Mouse (Mus musculus) neural tube, postnatal 0 days (tissue): ENCODE results near the gene Crybg2. TPM values are rescaled to one million over a fixed set of nuclear protein-coding genes. Genes with fewer than 3 reads are reported as not detected.

Experiments used
- polyA plus RNA-seq: library from polyadenylated mRNA; unstranded; fragments of >200 nt; fragmentation: Nextera tagmentation; extraction: Ambion mirVana; gene quantifications from 2 replicates; pipeline ENCODE4 v1.2.1, GENCODE M21; 2015

Gene Crybg2
- 6.2 and 7.4 TPM in 2 replicates for polyA plus RNA-seq

GRCm38 (mm10) chr4:134060135-134060865, at the start of gene Crybg2:
Crybg2 (plus strand) TSS chr4:134060815.

GRCm38 (mm10) chr4:134018779-134019145, 41.9 kb upstream of the Crybg2 start, which contains the start of gene Lin28a:
Lin28a (minus strand) TSS chr4:134018841.

GRCm38 (mm10) chr4:134053538-134053937, 7.1 kb upstream of the Crybg2 start, which contains the start of gene Zfp683:
Zfp683 (plus strand) TSS chr4:134053838.

GRCm38 (mm10) chr4:134094923-134095547, 34.4 kb downstream of the Crybg2 start, which contains the start of gene Cd52:
Cd52 (minus strand) TSS chr4:134095082.

GRCm38 (mm10) chr4:134101979-134102741, 41.5 kb downstream of the Crybg2 start, which contains the start of gene Ubxn11:
Ubxn11 (plus strand) TSS chr4:134102570.

GRCm38 (mm10) chr4:134128221-134128982, 67.8 kb downstream of the Crybg2 start, which contains the start of gene Sh3bgrl3:
Sh3bgrl3 (minus strand) TSS chr4:134128789.

Other genes with a start within 250 kb of the Crybg2 start
- gene Rps6ka1, start 173.0 kb upstream of the Crybg2 start, polyA plus RNA-seq = 21.4 and 23.9 TPM in 2 replicates
- 710 and 721 TPM in 2 replicates for gene Hmgn2, start 92.2 kb upstream of the Crybg2 start, polyA plus RNA-seq
- 37.3 and 44.2 TPM in 2 replicates for gene Dhdds, start 59.9 kb upstream of the Crybg2 start, polyA plus RNA-seq
- gene Lin28a, start 42.0 kb upstream of the Crybg2 start, polyA plus RNA-seq = 0.08 and 0.12 TPM in 2 replicates
- gene Zfp683, start 7.0 kb upstream of the Crybg2 start, polyA plus RNA-seq = not detected in 2 replicates
- gene Cd52, start 34.3 kb downstream of the Crybg2 start, polyA plus RNA-seq = 3.2 and 6.2 TPM in 2 replicates
- gene Ubxn11, start 41.8 kb downstream of the Crybg2 start, polyA plus RNA-seq = 9.3 and 13.4 TPM in 2 replicates
- gene Sh3bgrl3, start 68.0 kb downstream of the Crybg2 start, polyA plus RNA-seq = 539 and 571 TPM in 2 replicates
- 14.9 and 17.2 TPM in 2 replicates for gene Cep85, start 126.3 kb downstream of the Crybg2 start, polyA plus RNA-seq
- gene Gm7534, start 142.2 kb downstream of the Crybg2 start, polyA plus RNA-seq = not detected in 2 replicates
- 0.13 and 0.15 TPM in 2 replicates for gene Catsper4, start 166.6 kb downstream of the Crybg2 start, polyA plus RNA-seq
- gene Cnksr1, start 177.6 kb downstream of the Crybg2 start, polyA plus RNA-seq = 0.09 TPM in 1 of 2 replicates, not detected in the other
- 0.50 and 0.53 TPM in 2 replicates for gene E130218I03Rik, start 182.8 kb downstream of the Crybg2 start, polyA plus RNA-seq
- 12.3 and 13.6 TPM in 2 replicates for gene Zfp593, start 184.8 kb downstream of the Crybg2 start, polyA plus RNA-seq
- 0.26 TPM in 1 of 2 replicates, not detected in the other for gene Gm30191, start 186.1 kb downstream of the Crybg2 start, polyA plus RNA-seq
- gene Grrp1, start 193.3 kb downstream of the Crybg2 start, polyA plus RNA-seq = 14.7 and 15.1 TPM in 2 replicates
- 24.1 and 26.0 TPM in 2 replicates for gene Pdik1l, start 227.1 kb downstream of the Crybg2 start, polyA plus RNA-seq